Mouse (Mus musculus): ENCODE results near the gene Tmem179b.
"Not testable (repeated sequence)": the region's sequence is repeated elsewhere in the genome, so short reads cannot be mapped to it uniquely, and the experiment has no call there.

Tmem179b gene

DNA sequence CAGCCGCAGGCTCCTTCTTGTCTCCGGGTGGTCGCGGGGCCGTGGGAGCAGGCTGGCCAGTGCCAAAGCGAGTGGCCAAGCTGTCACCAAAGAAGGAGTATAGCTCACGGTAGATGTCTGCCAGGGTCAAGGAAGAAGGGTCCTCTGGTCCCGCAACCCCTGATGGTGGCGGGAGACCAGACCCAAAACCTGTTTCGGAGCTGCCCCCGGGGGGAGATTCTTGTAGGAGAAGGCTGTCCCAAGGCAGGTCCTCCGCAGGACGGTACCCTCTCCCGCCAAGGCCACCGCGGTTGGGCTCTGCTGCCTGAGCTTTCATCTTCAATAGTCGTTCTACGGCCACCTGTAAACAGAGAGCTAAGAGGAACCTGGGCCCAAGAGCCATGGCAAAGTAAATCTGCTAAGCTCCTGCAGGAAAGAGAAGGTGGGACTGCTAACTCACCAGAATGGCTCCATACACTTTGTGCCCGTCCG, 719 bp upstream of the Tmem179b start:
- DNase-seq: no peak

- DNase-seq: no peak
Measured at GRCm38 (mm10) chr19:8773409-8773808, 858 bp downstream of the Tmem179b start.

- no peak for DNase-seq
Measured at GRCm38 (mm10) chr19:8772996-8773395, 1.3 kb downstream of the Tmem179b start.

- peak; percentile 79 for DNase-seq
Measured at GRCm38 (mm10) chr19:8770567-8771270, 3.5 kb downstream of the Tmem179b start, which contains the start of gene Tmem223. TSS of gene Tmem223 (plus strand) at chr19:8770996.

GRCm38 (mm10) chr19:8765562-8765961, 8.7 kb downstream of the Tmem179b start:
- DNase-seq: no peak

DNA sequence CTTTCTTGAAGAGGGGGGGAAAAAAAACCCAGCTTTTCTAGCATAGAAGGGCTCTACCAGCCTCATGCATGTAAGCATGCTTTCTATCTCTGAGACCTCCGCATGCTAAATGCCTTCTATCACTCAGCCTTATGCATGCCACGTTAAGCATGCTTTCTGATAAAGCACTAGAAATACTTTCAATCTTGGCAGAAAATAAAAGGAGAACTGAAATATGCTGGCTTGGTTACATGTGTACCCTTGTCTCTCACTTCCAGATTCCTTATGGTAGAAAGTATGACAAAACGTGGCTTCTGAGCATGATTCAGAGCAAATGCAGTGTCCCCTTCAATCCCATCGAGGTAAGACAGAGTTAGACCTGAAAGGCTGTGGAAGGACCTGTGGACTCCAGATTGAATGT, 11.0 kb downstream of the Tmem179b start:
- DNase-seq: no peak

GRCm38 (mm10) chr19:8760757-8761156, 13.5 kb downstream of the Tmem179b start:
- no peak for DNase-seq

- no peak for DNase-seq
Measured at GRCm38 (mm10) chr19:8758899-8759298, 15.4 kb downstream of the Tmem179b start.

DNA sequence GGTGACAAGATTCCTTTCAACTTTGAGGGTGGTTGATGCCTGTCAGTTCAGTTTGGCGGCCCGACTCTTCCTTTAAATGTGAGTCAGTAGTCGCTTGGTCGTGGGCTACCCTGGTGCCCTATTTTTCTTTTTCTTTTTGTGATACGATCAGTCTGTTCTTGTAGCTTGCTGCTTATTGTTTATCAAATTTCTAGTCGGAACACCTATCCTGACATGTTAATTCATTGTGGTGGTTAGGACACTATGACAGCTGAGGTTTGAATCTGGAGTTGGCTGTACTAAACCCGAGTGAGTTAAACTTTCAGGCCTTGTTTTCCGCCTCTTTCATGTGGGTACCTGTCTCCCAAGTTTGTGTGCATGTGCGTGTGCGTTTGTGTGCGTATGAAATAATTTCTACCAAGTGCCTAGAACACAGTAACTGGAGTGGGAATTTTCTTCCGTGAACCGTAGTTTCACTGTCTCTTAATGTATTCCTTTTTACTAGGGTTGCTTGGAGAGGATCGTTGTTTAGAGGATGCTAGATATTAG, 16.7 kb downstream of the Tmem179b start:
- DNase-seq: no peak

GRCm38 (mm10) chr19:8756635-8757387, 17.5 kb downstream of the Tmem179b start, which contains the start of gene Nxf1:
TSS of gene Nxf1 (plus strand) at chr19:8757073.
- DNase-seq: peak; percentile 95

GRCm38 (mm10) chr19:8755652-8756051, 18.6 kb downstream of the Tmem179b start:
- no peak for DNase-seq

GRCm38 (mm10) chr19:8747368-8747767, 26.9 kb downstream of the Tmem179b start:
- no peak for DNase-seq

DNA sequence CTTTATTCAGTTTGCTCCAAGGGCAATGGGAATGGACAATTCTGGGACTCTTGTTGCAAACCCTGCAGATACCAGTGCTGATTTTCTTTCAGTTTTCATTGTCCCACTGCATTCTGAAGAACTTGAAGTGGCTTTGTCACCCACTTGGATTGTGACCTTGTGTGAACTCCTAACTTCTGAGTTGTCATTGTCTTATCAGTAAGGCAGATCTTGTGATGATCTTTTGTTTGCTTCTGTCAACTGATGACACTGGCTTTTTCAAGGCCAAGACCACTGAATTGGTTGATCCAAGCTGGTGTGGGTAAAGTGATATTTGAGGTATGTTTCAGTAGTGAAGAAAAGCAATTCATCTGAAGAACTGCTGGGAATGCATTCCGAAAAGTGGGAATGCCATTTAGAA, 28.9 kb downstream of the Tmem179b start:
- DNase-seq: no peak

DNA sequence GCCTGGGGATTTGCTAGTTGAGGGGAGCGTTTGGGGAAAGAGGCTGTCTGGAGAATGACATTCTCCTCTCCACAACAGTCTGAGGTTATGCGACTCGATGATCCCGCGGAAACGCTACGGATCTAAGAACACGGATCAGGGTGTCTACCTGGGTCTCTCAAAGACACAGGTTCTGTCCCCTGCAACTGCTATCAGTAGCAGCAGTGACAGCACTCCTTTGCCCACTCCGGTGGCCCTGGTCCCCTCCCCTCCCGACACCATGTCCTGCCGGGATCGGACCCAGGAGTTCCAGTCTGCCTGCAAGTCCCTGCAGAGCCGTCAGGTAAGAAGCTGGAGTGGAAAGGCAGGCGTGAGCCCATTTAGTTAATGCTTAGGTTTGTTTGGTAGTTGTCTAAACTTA, 32.1 kb downstream of the Tmem179b start:
- DNase-seq: no peak

- peak; percentile 94 for DNase-seq
Measured at GRCm38 (mm10) chr19:8741243-8741869, 32.9 kb downstream of the Tmem179b start, which contains the start of gene Stx5a. TSS of gene Stx5a (plus strand) at chr19:8741413.

GRCm38 (mm10) chr19:8740603-8741002, 33.7 kb downstream of the Tmem179b start, which contains the start of gene 1700092M07Rik:
TSS of gene 1700092M07Rik (plus strand) at chr19:8740718.
- no peak for DNase-seq

DNA sequence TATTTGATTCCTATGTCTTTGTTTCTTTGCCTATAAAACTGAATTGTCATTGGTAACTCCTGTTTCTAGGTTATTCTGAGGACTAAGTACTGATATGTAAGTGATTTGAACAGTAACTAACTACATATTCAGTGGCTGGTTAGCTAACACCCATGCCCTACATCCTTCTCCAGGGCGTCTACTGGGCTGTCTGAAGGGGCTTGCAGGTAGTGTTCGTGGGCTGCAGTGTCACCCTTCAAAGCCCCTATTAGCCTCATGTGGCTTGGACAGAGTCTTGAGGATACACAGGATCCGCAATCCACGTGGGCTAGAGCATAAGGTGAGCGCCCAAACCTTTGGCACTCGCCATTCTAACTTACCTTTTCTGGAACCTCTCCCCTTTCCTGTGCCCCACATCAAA, 34.6 kb downstream of the Tmem179b start:
- DNase-seq: no peak

GRCm38 (mm10) chr19:8738911-8739310, 35.4 kb downstream of the Tmem179b start:
- DNase-seq: no peak

DNA sequence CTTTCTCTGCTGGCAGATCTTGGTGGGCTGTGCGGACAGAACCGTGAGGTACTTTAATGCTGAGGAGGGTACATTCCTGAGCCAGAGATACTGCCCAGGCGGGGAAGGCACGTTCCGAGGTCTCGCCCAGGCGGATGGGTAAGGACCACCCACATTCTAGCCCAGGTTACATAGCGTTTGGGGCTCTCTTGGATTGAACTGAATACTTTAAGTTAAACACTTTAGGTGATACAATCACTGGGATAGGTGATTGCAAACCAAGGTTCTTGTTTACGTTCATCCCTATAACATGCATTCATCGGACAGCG, 38.2 kb downstream of the Tmem179b start:
- DNase-seq: no peak

GRCm38 (mm10) chr19:8735389-8736159, 38.7 kb downstream of the Tmem179b start, which contains the start of gene Wdr74:
TSS of gene Wdr74 (plus strand) at chr19:8735827.
- DNase-seq: peak; percentile 93

- DNase-seq: no peak
Measured at GRCm38 (mm10) chr19:8734334-8734733, 39.9 kb downstream of the Tmem179b start.

GRCm38 (mm10) chr19:8728335-8729099, 45.8 kb downstream of the Tmem179b start:
- DNase-seq: not testable (repeated sequence)

Data from right cerebral cortex, postnatal 25 days (tissue).